ENCODE assay signal across 8 mouse cellular contexts in the genomic region with DNA sequence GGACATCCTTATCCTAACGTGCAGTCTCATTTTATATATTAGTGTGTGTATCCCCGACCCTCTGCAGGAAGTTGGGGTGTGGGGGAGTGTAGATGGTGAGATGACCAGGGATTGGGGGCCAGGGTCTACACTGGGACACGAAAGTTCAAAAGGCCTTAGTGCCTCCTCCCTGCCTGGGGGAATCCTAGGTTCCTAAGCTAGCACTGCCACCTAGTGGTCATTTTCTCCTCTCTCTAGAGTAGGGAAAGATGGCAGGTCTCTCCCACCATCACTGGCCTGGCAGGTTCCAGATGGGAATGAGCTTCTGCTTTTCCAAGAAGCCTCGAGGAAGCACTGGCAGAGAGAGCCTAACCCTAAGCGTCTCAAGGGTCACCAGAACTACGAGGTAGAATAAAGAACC. TPM values are rescaled to one million over a fixed set of nuclear protein-coding genes. Genes with fewer than 3 reads are reported as not detected.
DNase-seq lines count a peak whose midpoint lies in the region; ATAC-seq and TF ChIP-seq lines count a peak whose summit lies in the region.

No protein-coding gene starts in this region.

- no peaks in the 10 kb centered on the region for H3K9me3 ChIP-seq in forebrain, embryonic 11.5 days (ENCODE audit: control insufficient read depth, low read length)
- H3K9me3 ChIP-seq in hindbrain, embryonic 14.5 days (ENCODE audit: control insufficient read depth, low read length), result no peaks in the 10 kb centered on the region

- H3K4me3 ChIP-seq in forebrain, embryonic 11.5 days (ENCODE audit: low read depth, low read length), result no peak overlapping the region
- H3K4me3 ChIP-seq in hindbrain, embryonic 14.5 days (replicated peaks; ENCODE audit: low read length), result no peak overlapping the region

- H3K4me1 ChIP-seq in forebrain, embryonic 11.5 days (replicated peaks; ENCODE audit: control insufficient read depth, insufficient read depth, low read length), result peaks cover 3% of the 10 kb centered on the region; the same call in 1 of the 2 replicates
- H3K4me1 ChIP-seq in hindbrain, embryonic 14.5 days (replicated peaks; ENCODE audit: control insufficient read depth, insufficient read depth, low read length), result no peaks in the 10 kb centered on the region

- peak; percentile 83 for ATAC-seq in forebrain, embryonic 11.5 days (replicated peaks; ENCODE audit: low FRiP score)
- peak; percentile 79 for ATAC-seq in hindbrain, embryonic 14.5 days (ENCODE audit: low FRiP score)

- no peak overlapping the region for H3K9ac ChIP-seq in forebrain, embryonic 11.5 days (ENCODE audit: low read length)
- no peak overlapping the region for H3K9ac ChIP-seq in hindbrain, embryonic 14.5 days

- TF ChIP-seq POLR2A in brain, embryonic 14.5 days (IDR thresholded peaks at IDR 0.05; ENCODE audit: borderline replicate concordance, extremely low read depth, insufficient read depth, insufficient read length, poor library complexity, severe bottlenecking), result no peak

- peak; percentile 79; the same call in 1 of the 2 replicates for TF ChIP-seq CTCF in brain, embryonic 14.5 days (IDR thresholded peaks at IDR 0.05; ENCODE audit: borderline replicate concordance, extremely low read depth, insufficient read depth, insufficient read length)

- no peak overlapping the region for H3K4me2 ChIP-seq in forebrain, embryonic 11.5 days (ENCODE audit: low read depth, low read length, severe bottlenecking)
- H3K4me2 ChIP-seq in hindbrain, embryonic 14.5 days (replicated peaks), result no peak overlapping the region

- peak; percentile 20 to 55 for DNase-seq in heart, adult 18-20 months
- DNase-seq in heart, adult 9 months (ENCODE audit: low spot score in 2 of 2), result no peak
- DNase-seq in brain, embryonic 14.5 days (ENCODE audit: low read depth), result peak; percentile 79
- peak; percentile 65 for DNase-seq in forebrain, embryonic 11.5 days (ENCODE audit: low spot score)
- peak; percentile 80 for DNase-seq in hindbrain, embryonic 14.5 days (ENCODE audit: low spot score)
- DNase-seq in left cerebral cortex, adult 18-20 months (ENCODE audit: low spot score in 2 of 2), result peak; percentile 54 to 78
- peak; percentile 73 for DNase-seq in mesoderm, embryonic 11.5 days (ENCODE audit: low read depth, low spot score)
- peak; percentile 29 for DNase-seq in splenic B cell, adult 2 months (ENCODE audit: low read depth, low spot score)

- H3K27me3 ChIP-seq in forebrain, embryonic 11.5 days (ENCODE audit: control insufficient read depth, insufficient read depth, low read length), result no peaks in the 10 kb centered on the region
- no peaks in the 10 kb centered on the region for H3K27me3 ChIP-seq in hindbrain, embryonic 14.5 days (ENCODE audit: control insufficient read depth, insufficient read depth, low read length)
- no peaks in the 10 kb centered on the region for H3K27me3 ChIP-seq in splenic B cell, adult 2 months (ENCODE audit: control insufficient read depth, insufficient read depth, low read length, poor library complexity, severe bottlenecking)

- 24% methylated on average over 6 of the region's 6 CpGs for WGBS in forebrain, embryonic 11.5 days
- WGBS in hindbrain, embryonic 14.5 days, result 22% methylated on average over 6 of the region's 6 CpGs

- H3K27ac ChIP-seq in forebrain, embryonic 11.5 days (ENCODE audit: low read depth, low read length), result no peak overlapping the region
- no peak overlapping the region for H3K27ac ChIP-seq in hindbrain, embryonic 14.5 days

- H3K36me3 ChIP-seq in forebrain, embryonic 11.5 days (ENCODE audit: control insufficient read depth, insufficient read depth, low read length), result no peaks in the 10 kb centered on the region
- no peaks in the 10 kb centered on the region for H3K36me3 ChIP-seq in hindbrain, embryonic 14.5 days (replicated peaks; ENCODE audit: control insufficient read depth, insufficient read depth)
- no peaks in the 10 kb centered on the region for H3K36me3 ChIP-seq in splenic B cell, adult 2 months (ENCODE audit: control insufficient read depth, insufficient read depth, low read length, poor library complexity, severe bottlenecking)

RNA-seq across cellular contexts. Expression of a gene that starts 57.8 kb away (rescaled TPM):
- 10 to 100 TPM; 10.1 to 10.6 TPM for total RNA-seq in heart, adult 18-20 months (2021)
- 66.2 and 76.5 TPM in 2 replicates for polyA plus RNA-seq in brain, embryonic 14.5 days (2012; rRNA removed)
- 52.5 and 54.5 TPM in 2 replicates for polyA plus RNA-seq in forebrain, embryonic 11.5 days (2014; fragmentation: Nextera tagmentation; extraction: Ambion mirVana)
- 41.0 and 43.5 TPM in 2 replicates for polyA plus RNA-seq in hindbrain, embryonic 14.5 days (2014; fragmentation: Nextera tagmentation; extraction: Ambion mirVana)
- 10 to 100 TPM; 23.2 to 26.1 TPM for total RNA-seq in left cerebral cortex, adult 18-20 months (2021)

Comparison
In these comparisons a context has a peak if more than half of its experiments do, and no peak if none do; other contexts are left out.
1. DNase-seq: peak in heart, adult 18-20 months (2 of 2), brain, embryonic 14.5 days (single experiment), forebrain, embryonic 11.5 days (single experiment), hindbrain, embryonic 14.5 days (single experiment), left cerebral cortex, adult 18-20 months (2 of 2), mesoderm, embryonic 11.5 days (single experiment) and splenic B cell, adult 2 months (single experiment); none in heart, adult 9 months (0 of 2).